Mouse (Mus musculus) liver, adult 2 months (tissue): ENCODE results near the gene Hspb6.

Experiments used
- CTCF ChIP-seq: fragments of 200-500 bp; IDR thresholded peaks from 2 replicates; pipeline ENCODE4 v1.5.1; 2011; ENCODE audit warnings: low read depth, low read length, control low read depth
- POLR2A ChIP-seq: fragments of 200-500 bp; IDR thresholded peaks from 2 replicates; pipeline ENCODE4 v1.6.1; 2011; ENCODE audit warnings: low read length, control low read depth; ENCODE audit not compliant: insufficient read depth; ENCODE audit errors: extremely low read depth

- TF ChIP-seq CTCF, result no peak
- TF ChIP-seq POLR2A, result peak; percentile 72; the same call in 1 of the 2 replicates
These were observed at the start of gene Hspb6, which contains the start of gene Proser3 for GRCm38 (mm10) chr7:30552102-30553020.
